Mouse (Mus musculus) c-Kit-positive CD71-negative TER-119-negative erythroid progenitor cells, embryonic 14.5 days (primary cell): ENCODE measurements around the gene Slc25a13.

ENCODE experiments used
- DNase-seq: peaks from one replicate; pipeline ENCODE4 v3.0.0-alpha.2; 2013; ENCODE audit warnings: low read depth

Gene Slc25a13

GRCm38 (mm10) chr6:6167339-6168126 lies 49.4 kb downstream of the Slc25a13 start:
- DNase-seq, result no peak

- no peak for DNase-seq
Observed at GRCm38 (mm10) chr6:6162993-6163623, 53.9 kb downstream of the Slc25a13 start.

- no peak for DNase-seq
Observed at GRCm38 (mm10) chr6:6162146-6162545, 54.8 kb downstream of the Slc25a13 start.

- DNase-seq, result no peak
Observed at GRCm38 (mm10) chr6:6160645-6161426, 56.1 kb downstream of the Slc25a13 start.

- no peak for DNase-seq
Observed at GRCm38 (mm10) chr6:6159221-6159859, 57.6 kb downstream of the Slc25a13 start.

GRCm38 (mm10) chr6:6153426-6153825 lies 63.5 kb downstream of the Slc25a13 start:
- DNase-seq, result no peak

- DNase-seq, result no peak
Observed at GRCm38 (mm10) chr6:6150811-6151210, 66.2 kb downstream of the Slc25a13 start.

DNA sequence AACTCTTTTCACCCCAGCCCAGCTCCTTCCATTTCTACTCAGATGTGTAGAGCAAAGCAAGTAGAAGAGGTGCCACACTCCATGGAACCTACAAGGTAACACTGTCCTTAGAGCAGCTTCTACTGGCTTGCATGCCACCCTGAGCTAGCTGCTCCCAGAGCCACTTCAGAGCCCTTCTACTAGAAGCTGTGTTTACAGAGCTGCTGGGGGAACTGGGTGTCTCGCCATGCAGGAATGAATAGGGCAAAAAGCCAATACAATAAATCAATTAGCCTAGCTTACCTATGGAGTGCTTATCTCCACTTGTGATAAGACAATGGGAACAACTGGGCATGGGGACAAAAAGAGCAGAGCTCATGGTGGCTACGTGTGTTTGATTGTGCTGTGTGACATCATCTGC lies 67.2 kb downstream of the Slc25a13 start:
- DNase-seq, result no peak

- no peak for DNase-seq
Observed at GRCm38 (mm10) chr6:6149329-6149728, 67.6 kb downstream of the Slc25a13 start.

- DNase-seq, result no peak
Observed at GRCm38 (mm10) chr6:6145412-6145811, 71.6 kb downstream of the Slc25a13 start.

GRCm38 (mm10) chr6:6143525-6143924 lies 73.4 kb downstream of the Slc25a13 start:
- no peak for DNase-seq

DNA sequence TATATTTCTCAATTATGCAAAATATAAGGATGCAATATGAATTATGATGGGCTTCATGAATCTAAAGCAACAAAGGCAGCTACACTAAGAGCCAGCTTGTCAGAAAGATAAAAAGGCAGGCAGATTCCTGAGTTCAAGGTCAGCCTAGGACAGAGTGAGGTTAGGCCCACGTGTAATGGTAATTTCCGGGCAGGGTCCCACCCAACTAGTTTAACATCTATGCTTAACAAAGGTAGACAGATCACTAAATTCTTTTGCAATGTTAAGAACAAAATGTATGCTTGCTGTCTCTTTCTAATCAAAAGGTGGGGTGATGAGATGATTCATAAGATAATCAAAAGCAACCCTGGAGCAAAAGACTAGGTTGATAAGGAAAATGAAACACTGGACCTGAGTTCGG lies 76.6 kb downstream of the Slc25a13 start:
- no peak for DNase-seq

- no peak for DNase-seq
Observed at GRCm38 (mm10) chr6:6139061-6139460, 77.9 kb downstream of the Slc25a13 start.

DNA sequence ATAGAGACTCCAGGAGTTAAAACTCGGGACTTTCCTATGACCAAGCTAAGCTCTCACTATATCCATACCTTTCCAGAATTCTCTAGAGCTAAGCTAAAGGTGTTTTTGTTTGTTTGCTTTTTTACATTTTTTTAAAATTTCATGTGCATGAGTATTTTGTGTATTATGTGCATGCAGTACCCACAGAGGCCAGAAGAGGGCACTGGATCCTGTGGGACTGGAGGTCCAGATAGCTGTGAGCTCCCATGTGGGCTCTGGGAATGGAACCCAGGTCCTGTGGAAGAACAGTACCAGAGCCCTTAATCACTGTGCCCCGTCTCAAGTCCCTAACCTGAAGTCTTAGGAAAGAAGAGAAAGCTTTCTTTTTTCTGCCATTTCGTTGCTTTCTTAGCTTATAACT lies 80.2 kb downstream of the Slc25a13 start:
- DNase-seq, result peak; percentile 7

GRCm38 (mm10) chr6:6134935-6135334 lies 82.0 kb downstream of the Slc25a13 start:
- DNase-seq, result no peak

DNA sequence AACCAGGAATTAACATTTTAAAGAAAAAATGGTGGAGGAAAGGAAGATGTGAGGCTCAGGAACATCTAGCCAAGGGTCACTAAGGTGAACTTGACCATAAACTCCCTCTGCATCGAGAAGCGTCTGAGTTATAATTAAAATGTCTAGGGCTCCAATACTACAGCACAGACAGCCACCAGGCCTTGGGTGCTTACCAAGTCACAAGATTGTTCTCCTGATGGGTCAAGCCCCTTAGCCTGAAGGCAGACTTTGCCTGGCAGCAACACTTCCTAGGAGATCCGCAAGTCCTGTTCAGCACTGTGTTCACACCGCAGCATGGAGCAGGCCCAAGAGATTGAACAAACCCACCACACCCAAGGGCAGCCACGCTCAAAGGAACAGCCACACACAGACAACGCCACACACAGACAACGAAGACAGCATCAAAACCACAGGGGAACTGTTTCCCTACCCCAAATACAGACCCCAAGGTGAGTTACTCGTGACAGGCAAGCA lies 83.4 kb downstream of the Slc25a13 start:
- DNase-seq, result no peak

DNA sequence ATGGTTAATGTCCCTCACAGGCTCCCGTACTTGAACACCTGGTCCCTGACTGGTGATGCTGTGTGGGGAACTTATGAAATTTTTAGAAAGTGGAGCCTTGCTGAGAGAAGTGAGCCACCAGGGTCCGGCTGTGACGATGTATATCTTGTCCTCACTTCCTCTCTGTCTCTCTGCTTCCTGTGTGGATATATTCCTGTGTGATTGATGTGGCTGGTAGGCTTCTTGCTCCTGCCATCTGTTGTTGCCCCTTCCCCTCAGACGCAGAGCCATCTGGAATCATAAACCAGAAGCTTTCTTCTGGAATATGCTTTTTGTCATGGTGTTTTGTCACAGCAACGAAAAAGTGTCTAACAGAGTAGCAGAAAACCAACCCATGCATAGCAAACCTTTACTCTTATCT lies 84.9 kb downstream of the Slc25a13 start:
- peak; percentile 14 for DNase-seq

- DNase-seq, result no peak
Observed at GRCm38 (mm10) chr6:6125620-6126019, 91.4 kb downstream of the Slc25a13 start.

DNA sequence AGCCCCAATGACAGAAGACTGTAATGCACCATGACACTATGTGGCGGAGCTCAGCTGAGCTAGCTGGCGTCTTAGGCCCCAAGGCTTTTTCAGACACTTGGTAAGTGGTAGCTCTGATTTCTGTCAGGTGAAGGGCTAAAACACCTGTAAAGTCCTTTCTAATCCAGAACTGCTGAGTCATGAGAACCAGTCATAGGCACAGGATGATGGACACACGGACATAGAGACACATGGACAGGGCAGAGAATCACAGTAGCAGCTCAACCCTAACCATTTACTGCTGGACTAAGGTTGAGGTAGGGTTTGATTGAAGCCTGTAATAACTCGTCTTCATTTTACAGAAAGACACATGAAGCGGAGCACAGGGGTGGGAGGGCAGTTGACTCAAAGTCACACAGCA lies 95.1 kb downstream of the Slc25a13 start:
- no peak for DNase-seq

GRCm38 (mm10) chr6:6120841-6121240 lies 96.1 kb downstream of the Slc25a13 start:
- DNase-seq, result no peak

DNA sequence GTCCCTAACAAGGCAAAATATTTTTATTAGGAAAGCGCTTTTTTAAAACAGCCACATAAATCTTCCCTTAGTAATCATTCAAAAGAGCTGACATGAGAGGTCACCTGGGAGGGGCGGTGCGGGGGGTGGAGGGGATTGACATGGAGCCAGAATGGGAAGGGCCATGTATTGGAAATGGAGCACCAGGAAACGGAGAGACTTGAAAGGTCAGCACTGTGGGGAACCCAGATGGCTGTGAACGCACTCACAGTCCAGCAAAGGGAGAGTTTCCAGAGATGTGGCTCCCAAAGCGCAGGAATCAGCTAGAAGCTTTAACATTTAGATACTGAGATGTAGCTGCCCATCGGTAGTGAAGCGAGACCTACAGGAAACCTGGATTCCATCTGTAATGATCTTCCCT lies 101.2 kb downstream of the Slc25a13 start:
- no peak for DNase-seq

- no peak for DNase-seq
Observed at GRCm38 (mm10) chr6:6113776-6114175, 103.2 kb downstream of the Slc25a13 start.
